Mouse (Mus musculus) spleen, adult 2 months (tissue): ENCODE measurements around the gene Mynn. TPM values are rescaled to one million over a fixed set of nuclear protein-coding genes. Genes with fewer than 3 reads are reported as not detected.

Source experiments
- DNase-seq, 2 experiments: peaks; one replicate each; pipeline versions ENCODE4 v3.0.0 to v3.0.0-alpha.2; 2012 to 2021; ENCODE audit warnings: low spot score in 2 of 2, low read depth in 1 of 2
- H3K27ac ChIP-seq: fragments of 200-500 bp; 2 replicates; pipeline ENCODE4 v1.5.1; 2012; ENCODE audit warnings: low read length, inconsistent platforms; ENCODE audit not compliant: insufficient read depth
- H3K27me3 ChIP-seq: fragments of 200-500 bp; 2 replicates; pipeline ENCODE4 v1.6.1; 2012; ENCODE audit warnings: mild to moderate bottlenecking, moderate library complexity, low read length, inconsistent platforms; ENCODE audit not compliant: control insufficient read depth, insufficient read depth
- H3K36me3 ChIP-seq: fragments of 200-500 bp; 2 replicates; pipeline ENCODE4 v1.6.1; 2012; ENCODE audit warnings: mild to moderate bottlenecking, low read length, inconsistent platforms; ENCODE audit not compliant: control insufficient read depth, insufficient read depth
- H3K4me1 ChIP-seq: fragments of 200-500 bp; 2 replicates; pipeline ENCODE4 v1.6.1; 2011; ENCODE audit warnings: inconsistent platforms; ENCODE audit not compliant: control insufficient read depth, insufficient read depth, insufficient read length
- H3K4me3 ChIP-seq: fragments of 200-500 bp; 2 replicates; pipeline ENCODE4 v1.5.1; 2011; ENCODE audit warnings: mild to moderate bottlenecking, inconsistent platforms; ENCODE audit not compliant: insufficient read depth, insufficient read length; ENCODE audit errors: extremely low read depth
- CTCF ChIP-seq: fragments of 200-500 bp; IDR thresholded peaks from 2 replicates; pipeline ENCODE4 v1.5.1; 2011; ENCODE audit warnings: mild to moderate bottlenecking, inconsistent platforms; ENCODE audit not compliant: insufficient read depth, insufficient read length, insufficient replicate concordance; ENCODE audit errors: extremely low read depth
- POLR2A ChIP-seq: fragments of 200-500 bp; IDR thresholded peaks from 2 replicates; pipeline ENCODE4 v1.6.1; 2011; ENCODE audit warnings: low read depth, low read length, inconsistent platforms
- WGBS: fragments of 180-500 bp; shearing (Covaris S2); methylation state at CpG from one replicate; pipeline ENCODE4 v1.1.7; 2018; 5-methylcytosine and 5-hydroxymethylcytosine counted together
- polyA plus RNA-seq: library from polyadenylated mRNA; depleted of rRNA; stranded (reverse); fragments of >200 nt; gene quantifications from 2 replicates; pipeline ENCODE4 v1.2.3, GENCODE M21; 2012

The Mynn gene
- polyA plus RNA-seq, 1 experiment: 9.8 TPM

- TF ChIP-seq POLR2A (no peak), CTCF (no peak)
- Histone ChIP-seq H3K36me3 (no peaks in the 10 kb centered on the region), H3K27ac (no peak overlapping the region), H3K27me3 (no peaks in the 10 kb centered on the region), H3K4me3 (no peak overlapping the region), H3K4me1 (no peaks in the 10 kb centered on the region)
- 89% methylated on average over 4 of the region's 4 CpGs for WGBS
- DNase-seq: no peak
Measured at GRCm38 (mm10) chr3:30635629-30636028, 33.8 kb downstream of the Mynn start.

- no peak for DNase-seq
- TF ChIP-seq CTCF (no peak), POLR2A (no peak)
- no peak within 1 kb of the TSS for H3K27ac ChIP-seq
- peaks cover 5% of the 10 kb centered on the region; the same call in 1 of the 2 replicates for H3K27me3 ChIP-seq
- WGBS: 72% methylated on average over 2 of the region's 2 CpGs
- H3K4me3 ChIP-seq: no peak within 1 kb of the TSS
- no peaks in the 10 kb centered on the region for H3K36me3 ChIP-seq
- no peaks in the 10 kb centered on the region for H3K4me1 ChIP-seq
Measured at GRCm38 (mm10) chr3:30644207-30644606, 42.3 kb downstream of the Mynn start, which contains the start of gene Lrriq4. Lrriq4 (plus strand) TSS chr3:30644507.

GRCm38 (mm10) chr3:30646761-30647160, 44.9 kb downstream of the Mynn start:
- H3K36me3 ChIP-seq: no peaks in the 10 kb centered on the region
- WGBS: 67% methylated on average over 8 of the region's 8 CpGs
- H3K27me3 ChIP-seq: peaks cover 10% of the 10 kb centered on the region
- DNase-seq: no peak
- H3K4me1 ChIP-seq: no peaks in the 10 kb centered on the region; the same call in 1 of the 2 replicates
- no peak overlapping the region for H3K27ac ChIP-seq
- TF ChIP-seq CTCF (no peak), POLR2A (no peak)
- no peak overlapping the region for H3K4me3 ChIP-seq

- TF ChIP-seq CTCF (no peak), POLR2A (no peak)
- Histone ChIP-seq H3K4me3 (no peak within 1 kb of the TSS), H3K36me3 (no peaks in the 10 kb centered on the region), H3K27me3 (peaks cover 10% of the 10 kb centered on the region), H3K27ac (no peak within 1 kb of the TSS), H3K4me1 (no peaks in the 10 kb centered on the region; the same call in 1 of the 2 replicates)
- no peak for DNase-seq
- 5% methylated on average over 25 of the region's 25 CpGs for WGBS
Measured at GRCm38 (mm10) chr3:30647440-30648090, 45.7 kb downstream of the Mynn start, which contains the start of gene Lrrc34. Lrrc34 (minus strand) TSS chr3:30647869.

- DNase-seq: no peak
- H3K4me1 ChIP-seq: no peaks in the 10 kb centered on the region; the same call in 1 of the 2 replicates
- no peak overlapping the region for H3K4me3 ChIP-seq
- H3K27me3 ChIP-seq: peaks cover 10% of the 10 kb centered on the region
- no peak overlapping the region for H3K27ac ChIP-seq
- WGBS: 93% methylated on average over 2 of the region's 2 CpGs
- TF ChIP-seq POLR2A: no peak
- no peak for TF ChIP-seq CTCF
- no peaks in the 10 kb centered on the region for H3K36me3 ChIP-seq
Measured at GRCm38 (mm10) chr3:30648466-30648865, 46.6 kb downstream of the Mynn start.

- Histone ChIP-seq H3K27me3 (peaks cover 10% of the 10 kb centered on the region), H3K4me3 (no peak overlapping the region; the same call in 1 of the 2 replicates), H3K27ac (no peak overlapping the region), H3K4me1 (no peaks in the 10 kb centered on the region; the same call in 1 of the 2 replicates), H3K36me3 (no peaks in the 10 kb centered on the region)
- 2% methylated on average over 41 of the region's 41 CpGs for WGBS
- DNase-seq: no peak
- TF ChIP-seq POLR2A: no peak
- TF ChIP-seq CTCF: no peak
Measured at GRCm38 (mm10) chr3:30650062-30650841, 48.4 kb downstream of the Mynn start.
